Mouse (Mus musculus): ENCODE measurements around the gene Fbxw21.

Gene Fbxw21

GRCm38 (mm10) chr9:109111101-109111500, 50.7 kb downstream of the Fbxw21 start:
- no peak for DNase-seq

- DNase-seq: no peak
Measured at GRCm38 (mm10) chr9:109110240-109110639, 51.6 kb downstream of the Fbxw21 start.

GRCm38 (mm10) chr9:109107341-109107740, 54.5 kb downstream of the Fbxw21 start:
- no peak for DNase-seq

GRCm38 (mm10) chr9:109105648-109106047, 56.2 kb downstream of the Fbxw21 start:
- peak in 1 of 2 experiments; percentile 22 for DNase-seq

- DNase-seq: peak in 1 of 2 experiments; percentile 41
Measured at GRCm38 (mm10) chr9:109105011-109105410, 56.8 kb downstream of the Fbxw21 start.

- no peak for DNase-seq
Measured at GRCm38 (mm10) chr9:109104083-109104482, 57.8 kb downstream of the Fbxw21 start.

- no peak for DNase-seq
Measured at GRCm38 (mm10) chr9:109103250-109103649, 58.6 kb downstream of the Fbxw21 start.

- no peak for DNase-seq
Measured at GRCm38 (mm10) chr9:109102541-109102940, 59.3 kb downstream of the Fbxw21 start.

GRCm38 (mm10) chr9:109101933-109102445, 59.9 kb downstream of the Fbxw21 start:
- no peak for DNase-seq

GRCm38 (mm10) chr9:109100307-109100928, 61.4 kb downstream of the Fbxw21 start:
- DNase-seq: no peak

GRCm38 (mm10) chr9:109098969-109099368, 62.9 kb downstream of the Fbxw21 start:
- peak; percentile 83 to 85 for DNase-seq

GRCm38 (mm10) chr9:109098366-109098765, 63.5 kb downstream of the Fbxw21 start:
- DNase-seq: no peak

GRCm38 (mm10) chr9:109097831-109098230, 64.0 kb downstream of the Fbxw21 start:
- peak; percentile 42 to 48 for DNase-seq

GRCm38 (mm10) chr9:109097291-109097690, 64.5 kb downstream of the Fbxw21 start:
- no peak for DNase-seq

- DNase-seq: no peak
Measured at GRCm38 (mm10) chr9:109096856-109097255, 65.0 kb downstream of the Fbxw21 start.

- no peak for DNase-seq
Measured at GRCm38 (mm10) chr9:109096251-109096661, 65.6 kb downstream of the Fbxw21 start.

- peak; percentile 64 to 78 for DNase-seq
Measured at GRCm38 (mm10) chr9:109095137-109095982, 66.5 kb downstream of the Fbxw21 start, which contains the start of gene Plxnb1. Plxnb1 (plus strand) TSS chr9:109095389.

GRCm38 (mm10) chr9:109094553-109095136, 67.2 kb downstream of the Fbxw21 start:
- DNase-seq: peak; percentile 44 to 65

- peak; percentile 75 to 77 for DNase-seq
Measured at GRCm38 (mm10) chr9:109093786-109094552, 67.9 kb downstream of the Fbxw21 start.

GRCm38 (mm10) chr9:109092799-109093198, 69.0 kb downstream of the Fbxw21 start:
- peak; percentile 54 to 56 for DNase-seq

- no peak for DNase-seq
Measured at GRCm38 (mm10) chr9:109091802-109092201, 70.0 kb downstream of the Fbxw21 start.

- no peak for DNase-seq
Measured at GRCm38 (mm10) chr9:109090446-109090845, 71.4 kb downstream of the Fbxw21 start.

All from kidney, postnatal 36 days (tissue).